Mouse (Mus musculus) limb, embryonic 11.5 days (tissue): ENCODE measurements around the gene Pygo2. TPM values are rescaled to one million over a fixed set of nuclear protein-coding genes. Genes with fewer than 3 reads are reported as not detected.
A peak's percentile ranks its signal among the peaks of the same experiment; 100 is the strongest.

Experiments
- ATAC-seq: fragments of 200-750 bp; cut with Nextera tagmentation; 2 replicates; pipeline ENCODE4 v1.8.0; 2017; ENCODE audit warnings: low read depth; ENCODE audit not compliant: insufficient number of reproducible peaks, low FRiP score, low TSS enrichment
- DNase-seq: peaks from one replicate; pipeline ENCODE4 v3.0.0-alpha.2; 2015; ENCODE audit warnings: low spot score
- H3K27ac ChIP-seq: fragments of 300-500 bp; sonication (generic); replicated peaks from 2 replicates; pipeline ENCODE4 v1.5.1; 2014; ENCODE audit warnings: low read depth, mild to moderate bottlenecking, low read length
- H3K27me3 ChIP-seq: fragments of 300-500 bp; sonication (generic); 2 replicates; pipeline ENCODE4 v1.6.1; 2014; ENCODE audit warnings: mild to moderate bottlenecking, low read length, mixed read lengths; ENCODE audit not compliant: control insufficient read depth, insufficient read depth
- H3K36me3 ChIP-seq: fragments of 300-500 bp; sonication (generic); 2 replicates; pipeline ENCODE4 v1.6.1; 2014; ENCODE audit warnings: mild to moderate bottlenecking, low read length, moderate library complexity, mixed read lengths; ENCODE audit not compliant: control insufficient read depth, insufficient read depth
- H3K4me1 ChIP-seq: fragments of 300-500 bp; sonication (generic); 2 replicates; pipeline ENCODE4 v1.6.1; 2014; ENCODE audit warnings: low read length, mixed read lengths; ENCODE audit not compliant: control insufficient read depth, insufficient read depth
- H3K4me2 ChIP-seq: fragments of 300-500 bp; sonication (generic); 2 replicates; pipeline ENCODE4 v1.6.1; 2014; ENCODE audit warnings: low read depth, mild to moderate bottlenecking, moderate library complexity; ENCODE audit not compliant: severe bottlenecking
- H3K4me3 ChIP-seq: fragments of 300-500 bp; sonication (generic); 2 replicates; pipeline ENCODE4 v1.5.1; 2014; ENCODE audit warnings: low read depth, low read length
- H3K9ac ChIP-seq: fragments of 300-500 bp; sonication (generic); 2 replicates; pipeline ENCODE4 v1.6.1; 2014; ENCODE audit warnings: mild to moderate bottlenecking, low read length
- H3K9me3 ChIP-seq: fragments of 300-500 bp; sonication (generic); 2 replicates; pipeline ENCODE4 v1.6.1; 2016; ENCODE audit warnings: low read length; ENCODE audit not compliant: control insufficient read depth
- WGBS: fragments of 180-500 bp; shearing (Covaris S2); extraction: QIAGEN DNeasy Blood & Tissue Kit; methylation state at CpG from one replicate; pipeline ENCODE4 v1.1.7; 2014; 5-methylcytosine and 5-hydroxymethylcytosine counted together
- polyA plus RNA-seq: library from polyadenylated mRNA; unstranded; fragments of >200 nt; fragmentation: Nextera tagmentation; extraction: Ambion mirVana; gene quantifications from 2 replicates; pipeline ENCODE4 v1.2.1, GENCODE M21; 2014

Pygo2 gene
- polyA plus RNA-seq, 1 experiment from 2014 or later: 64.3 TPM

DNA sequence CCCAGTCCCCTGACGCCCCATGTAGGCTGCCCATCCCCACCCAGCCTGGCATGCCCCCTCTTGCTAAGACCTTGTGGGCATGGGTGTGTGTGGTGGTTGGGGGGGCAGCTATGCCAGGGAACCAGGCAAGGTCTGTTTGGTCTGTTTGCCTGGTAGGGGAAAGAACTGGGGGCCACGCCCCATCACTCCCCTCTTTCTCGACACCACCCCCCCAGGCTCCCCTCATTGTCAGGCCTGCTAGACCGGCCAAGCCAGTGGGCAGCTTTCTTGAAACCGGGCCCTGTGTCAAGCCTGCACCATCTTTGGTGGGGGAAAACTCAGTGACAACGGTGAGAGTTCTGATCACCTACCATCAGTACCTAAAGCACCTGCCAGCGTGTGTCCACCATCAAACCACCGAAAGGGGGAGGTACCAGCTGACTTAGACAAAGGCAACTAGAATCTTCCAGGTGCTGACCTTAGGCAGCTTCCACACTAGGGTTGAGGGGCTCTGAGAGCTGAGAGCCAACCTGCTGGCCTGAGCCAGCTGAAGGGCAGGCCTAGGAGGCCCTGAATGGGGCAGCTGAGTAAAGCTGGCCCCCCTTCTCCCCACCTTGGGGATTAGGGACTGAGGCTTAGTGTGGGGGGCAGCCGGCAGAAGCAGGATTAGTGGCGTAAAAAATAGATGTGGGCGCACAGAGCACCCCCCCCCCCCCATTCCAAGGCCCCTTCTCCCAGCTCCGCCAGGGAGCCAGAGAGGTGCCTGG lies 45.5 kb upstream of the Pygo2 start:
- Histone ChIP-seq H3K36me3 (no peaks in the 10 kb centered on the region), H3K4me1 (peaks cover 10% of the 10 kb centered on the region; the same call in 1 of the 2 replicates), H3K9ac (no peak overlapping the region), H3K27me3 (no peaks in the 10 kb centered on the region), H3K9me3 (no peaks in the 10 kb centered on the region), H3K4me2 (no peak overlapping the region), H3K27ac (no peak overlapping the region), H3K4me3 (no peak overlapping the region)
- ATAC-seq: no peak
- 72% methylated on average over 11 of the region's 12 CpGs for WGBS
- DNase-seq: no peak

DNA sequence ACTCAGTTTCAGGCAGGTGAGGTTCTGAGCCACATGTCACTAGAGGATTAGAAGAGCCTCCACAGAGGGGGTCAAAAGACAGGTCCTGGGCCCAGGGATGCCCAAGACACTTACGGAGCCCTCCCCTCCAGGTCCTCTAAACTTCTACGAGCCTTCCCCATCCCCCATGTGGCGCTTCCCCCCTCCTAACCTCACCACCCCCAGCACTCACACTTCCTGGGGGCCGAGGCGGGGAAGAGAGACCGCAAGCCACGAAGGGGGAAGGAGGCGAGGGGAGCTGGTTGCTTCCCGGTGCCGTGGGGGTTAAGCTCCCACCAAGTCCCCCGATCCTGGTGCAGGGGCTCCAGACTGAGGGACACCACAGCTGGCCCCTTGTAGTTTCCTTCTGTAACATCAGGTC lies 44.6 kb upstream of the Pygo2 start:
- DNase-seq (no peak), ATAC-seq (no peak)
- H3K4me1 ChIP-seq: peaks cover 12% of the 10 kb centered on the region; the same call in 1 of the 2 replicates
- H3K9me3 ChIP-seq: no peaks in the 10 kb centered on the region
- 33% methylated on average over 11 of the region's 11 CpGs for WGBS
- H3K9ac ChIP-seq: no peak overlapping the region
- no peak overlapping the region for H3K27ac ChIP-seq
- no peaks in the 10 kb centered on the region for H3K27me3 ChIP-seq
- no peaks in the 10 kb centered on the region for H3K36me3 ChIP-seq
- no peak overlapping the region for H3K4me2 ChIP-seq
- no peak overlapping the region for H3K4me3 ChIP-seq

DNA sequence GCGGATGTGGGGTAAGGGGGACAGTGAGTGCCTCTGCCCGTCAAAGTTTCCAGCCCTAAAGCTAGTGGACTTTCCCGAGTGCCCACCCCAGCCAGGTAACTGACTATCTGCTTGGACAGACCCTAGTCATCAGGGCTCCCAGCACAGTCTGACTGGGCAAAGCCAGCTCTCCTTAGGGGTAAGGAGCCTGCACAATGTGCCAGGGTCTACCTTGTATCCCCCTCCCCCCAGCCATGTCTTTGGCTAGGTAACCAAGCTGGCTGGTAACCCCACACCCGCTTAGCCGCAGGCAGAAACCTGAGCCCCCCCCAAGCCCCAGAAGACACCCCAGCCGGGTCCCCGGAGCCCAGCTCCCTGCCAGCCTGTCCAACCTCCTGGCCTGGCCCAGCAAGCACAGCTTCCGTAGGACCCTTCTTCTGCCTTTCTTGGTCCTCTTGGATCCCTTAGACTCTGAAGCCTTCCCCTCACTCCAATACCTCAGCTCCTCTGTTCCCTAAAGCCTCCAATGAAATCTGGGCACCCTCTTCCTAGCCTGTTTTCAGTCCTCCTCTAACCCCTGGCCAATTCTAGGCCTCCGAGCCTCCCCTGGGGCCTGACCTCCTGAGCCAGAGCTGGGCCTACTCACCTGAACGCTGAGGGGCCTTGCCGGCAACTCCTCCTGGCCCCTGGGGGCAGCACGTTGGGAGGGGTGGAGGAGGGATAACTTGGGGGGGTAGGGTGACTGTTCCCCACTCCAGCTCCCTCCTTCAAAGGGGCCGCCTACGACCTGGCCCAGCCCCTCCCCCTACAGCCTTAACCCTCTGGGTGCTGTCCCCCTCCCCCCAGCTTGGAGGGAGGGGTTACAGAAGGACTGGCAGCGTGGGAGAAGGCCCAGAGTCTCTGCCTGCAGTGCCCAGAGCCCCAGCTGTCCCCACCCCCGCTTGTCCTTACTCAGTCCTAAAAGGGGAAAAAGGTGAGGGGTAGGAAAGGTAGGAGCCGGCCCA lies 43.3 kb upstream of the Pygo2 start:
- Histone ChIP-seq H3K4me1 (peaks cover 20% of the 10 kb centered on the region), H3K9me3 (no peaks in the 10 kb centered on the region), H3K27me3 (no peaks in the 10 kb centered on the region), H3K4me2 (no peak overlapping the region), H3K36me3 (no peaks in the 10 kb centered on the region), H3K9ac (0 out of 2 replicates have a peak overlapping the region, but pooled peaks have one; percentile 22), H3K27ac (no peak overlapping the region), H3K4me3 (no peak overlapping the region)
- 51% methylated on average over 17 of the region's 17 CpGs for WGBS
- ATAC-seq (no peak), DNase-seq (no peak)

DNA sequence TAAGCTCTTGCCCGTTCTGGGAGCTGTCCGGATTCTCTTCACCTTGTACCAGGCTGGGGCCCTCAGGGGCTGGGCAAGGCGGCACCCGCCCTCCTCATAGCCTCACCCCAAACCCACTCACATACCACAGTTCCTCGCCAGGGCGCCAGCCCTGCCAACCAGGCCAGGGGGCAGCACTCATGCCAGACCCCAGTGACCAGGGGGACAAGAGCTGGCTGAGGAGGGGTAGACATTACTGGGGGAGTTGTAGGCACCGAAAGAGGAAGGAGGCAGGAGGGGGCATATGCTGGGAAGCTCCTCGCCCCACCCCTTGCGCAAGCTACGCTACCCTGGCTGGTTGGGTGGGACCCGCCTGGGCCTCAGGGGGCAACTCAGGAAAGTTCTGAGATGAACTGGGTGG lies 42.4 kb upstream of the Pygo2 start:
- ATAC-seq: no peak
- Histone ChIP-seq H3K4me1 (peaks cover 29% of the 10 kb centered on the region), H3K9ac (no peak overlapping the region), H3K36me3 (no peaks in the 10 kb centered on the region), H3K4me3 (no peak overlapping the region), H3K4me2 (no peak overlapping the region), H3K27me3 (peaks cover 4% of the 10 kb centered on the region; the same call in 1 of the 2 replicates), H3K27ac (no peak overlapping the region), H3K9me3 (no peaks in the 10 kb centered on the region)
- no peak for DNase-seq
- 83% methylated on average over 11 of the region's 11 CpGs for WGBS

DNA sequence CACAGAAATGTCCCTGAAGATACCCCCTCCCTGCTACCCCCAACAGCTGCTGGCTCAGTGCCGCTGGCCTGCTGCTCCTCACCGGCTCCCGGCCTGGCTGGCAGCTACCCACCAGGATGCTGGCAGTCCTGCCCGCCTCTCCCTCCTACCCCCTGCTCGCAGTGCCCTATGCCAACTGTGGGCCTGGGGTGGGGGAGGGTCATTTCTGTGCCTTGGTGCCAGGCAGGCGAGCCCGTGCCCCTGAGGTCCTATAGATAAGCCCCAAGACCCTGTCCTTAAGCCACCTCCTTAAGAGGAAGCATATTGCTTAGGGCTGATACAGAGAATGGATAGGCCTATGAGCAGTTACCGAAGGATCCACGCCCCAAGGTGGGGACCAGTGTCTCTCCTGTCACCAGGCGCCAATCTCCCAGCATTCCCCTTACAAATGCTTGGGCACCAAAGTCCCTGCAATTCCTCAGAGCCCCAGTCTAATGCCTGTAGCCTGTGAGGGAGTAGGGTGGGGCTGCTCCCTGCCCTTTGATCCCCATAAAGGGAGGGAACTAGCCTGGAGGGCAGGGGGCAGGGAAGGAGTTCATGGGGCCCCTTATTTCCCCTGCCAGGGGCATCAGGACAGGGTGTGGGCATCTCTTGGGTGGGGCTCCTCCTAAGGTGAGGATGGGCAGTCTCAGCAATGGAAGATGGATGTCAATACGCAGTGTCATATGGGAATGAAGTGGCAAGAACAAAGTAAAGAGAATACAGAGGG lies 41.7 kb upstream of the Pygo2 start:
- no peak overlapping the region for H3K4me3 ChIP-seq
- no peaks in the 10 kb centered on the region for H3K36me3 ChIP-seq
- DNase-seq (no peak), ATAC-seq (no peak)
- H3K9ac ChIP-seq: no peak overlapping the region
- peaks cover 31% of the 10 kb centered on the region for H3K4me1 ChIP-seq
- H3K27ac ChIP-seq: no peak overlapping the region
- no peak overlapping the region for H3K4me2 ChIP-seq
- peaks cover 6% of the 10 kb centered on the region; the same call in 1 of the 2 replicates for H3K27me3 ChIP-seq
- 73% methylated on average over 11 of the region's 11 CpGs for whole genome bisulfite sequencing
- H3K9me3 ChIP-seq: no peaks in the 10 kb centered on the region

DNA sequence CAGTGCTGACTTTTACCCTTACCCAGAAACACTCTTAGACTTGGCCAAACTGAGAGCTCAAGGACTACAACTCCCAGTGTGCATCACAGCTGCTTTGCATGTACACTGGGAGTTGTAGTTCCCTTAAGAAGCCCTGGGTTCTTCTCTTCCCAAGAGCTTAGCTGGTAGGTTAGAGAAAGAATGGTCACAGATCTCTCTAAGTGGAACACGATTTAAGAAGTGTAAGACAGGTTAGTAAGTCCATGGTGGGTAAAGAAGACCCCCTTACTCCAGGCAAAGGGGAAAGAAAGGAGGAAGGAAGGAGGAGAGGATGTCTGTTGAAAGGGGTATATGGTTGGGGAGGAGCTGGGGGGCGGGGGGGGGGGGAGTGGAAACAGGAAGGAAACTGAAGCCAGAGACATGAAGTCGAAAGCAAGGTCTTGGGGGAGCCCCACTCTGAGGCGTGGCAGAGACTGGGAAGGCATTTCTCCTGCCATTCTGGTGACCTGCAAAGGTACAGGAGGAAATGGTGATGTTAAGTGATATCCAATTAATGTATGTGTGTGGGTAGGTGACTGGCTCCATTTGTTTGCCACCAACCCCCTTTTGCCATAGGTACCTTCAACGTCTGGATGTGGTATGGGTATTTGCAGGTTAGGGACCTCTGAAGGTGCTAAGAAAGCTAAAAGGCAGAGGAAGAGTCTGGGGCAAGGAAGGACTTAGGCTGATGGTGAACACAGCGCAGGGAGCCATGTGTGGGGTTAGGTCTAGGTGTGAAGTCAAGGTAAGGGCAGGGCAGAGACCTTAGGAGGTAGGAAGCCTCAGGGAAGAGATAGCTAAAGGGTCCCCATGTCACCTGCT lies 40.9 kb upstream of the Pygo2 start:
- 58% methylated on average over 6 of the region's 6 CpGs for WGBS
- H3K27me3 ChIP-seq: peaks cover 6% of the 10 kb centered on the region; the same call in 1 of the 2 replicates

DNA sequence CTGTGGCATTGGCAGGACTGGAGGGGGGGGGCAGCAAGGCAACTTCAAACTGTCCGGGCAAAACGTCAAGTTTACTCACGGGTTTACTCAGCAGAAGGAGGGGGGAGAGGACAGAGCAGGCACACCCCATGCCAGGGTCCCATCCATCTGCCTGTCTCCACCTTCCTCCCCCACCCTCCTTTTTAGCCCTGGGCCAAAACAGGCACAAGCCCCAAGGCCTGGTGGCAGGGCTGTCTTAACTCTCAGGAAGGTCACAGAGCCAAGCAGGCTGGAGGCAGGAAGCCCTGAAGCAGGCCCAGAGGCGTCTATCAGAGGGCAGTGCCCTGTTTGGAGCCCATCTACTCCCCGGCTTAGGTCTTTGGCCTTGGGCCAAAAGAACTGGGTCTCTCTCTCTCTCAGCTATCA lies 39.9 kb upstream of the Pygo2 start:
- H3K4me2 ChIP-seq: no peak overlapping the region
- H3K9ac ChIP-seq: no peak overlapping the region
- H3K4me1 ChIP-seq: peaks cover 36% of the 10 kb centered on the region
- no peak overlapping the region for H3K27ac ChIP-seq
- H3K9me3 ChIP-seq: no peaks in the 10 kb centered on the region
- no peak overlapping the region for H3K4me3 ChIP-seq
- no peaks in the 10 kb centered on the region for H3K36me3 ChIP-seq
- DNase-seq (no peak), ATAC-seq (no peak)
- 50% methylated on average over 5 of the region's 5 CpGs for WGBS
- H3K27me3 ChIP-seq: peaks cover 6% of the 10 kb centered on the region; the same call in 1 of the 2 replicates

More for the DNA sequence above, 40.9 kb upstream of the Pygo2 start:
- no peaks in the 10 kb centered on the region for H3K9me3 ChIP-seq
- H3K4me3 ChIP-seq: no peak overlapping the region
- peaks cover 35% of the 10 kb centered on the region for H3K4me1 ChIP-seq
- no peak overlapping the region for H3K9ac ChIP-seq
- ATAC-seq (no peak), DNase-seq (no peak)
- no peak overlapping the region for H3K27ac ChIP-seq
- no peak overlapping the region for H3K4me2 ChIP-seq
- H3K36me3 ChIP-seq: no peaks in the 10 kb centered on the region
